Mouse (Mus musculus) spleen, adult 2 months (tissue): ENCODE results near the gene Nxn.

Source experiments
- CTCF ChIP-seq: fragments of 200-500 bp; IDR thresholded peaks from 2 replicates; pipeline ENCODE4 v1.5.1; 2011; ENCODE audit warnings: mild to moderate bottlenecking, inconsistent platforms; ENCODE audit not compliant: insufficient read depth, insufficient read length, insufficient replicate concordance; ENCODE audit errors: extremely low read depth
- POLR2A ChIP-seq: fragments of 200-500 bp; IDR thresholded peaks from 2 replicates; pipeline ENCODE4 v1.6.1; 2011; ENCODE audit warnings: low read depth, low read length, inconsistent platforms

- TF ChIP-seq CTCF: no peak
- TF ChIP-seq POLR2A: no peak
These were observed 185.1 kb downstream of the Nxn start for GRCm38 (mm10) chr11:76213841-76214240.
